Mouse (Mus musculus) cerebellum, adult 8-10 months (tissue): ENCODE data around the gene Olfr787.

ENCODE experiments used
- DNase-seq: peaks from one replicate; pipeline ENCODE4 v3.0.0; 2022

The Olfr787 gene

GRCm38 (mm10) chr10:129461562-129461961, at the start of gene Olfr787:
Olfr787 (plus strand) TSS chr10:129461862.
- DNase-seq, result no peak

- no peak for DNase-seq
Measured at GRCm38 (mm10) chr10:129427006-129427405, 34.7 kb upstream of the Olfr787 start, which contains the start of gene Olfr786. Olfr786 (plus strand) TSS chr10:129427306.

GRCm38 (mm10) chr10:129470698-129471097, 9.0 kb downstream of the Olfr787 start, which contains the start of gene Olfr788:
Olfr788 (plus strand) TSS chr10:129470998.
- no peak for DNase-seq

GRCm38 (mm10) chr10:129473256-129473655, 11.6 kb downstream of the Olfr787 start:
- no peak for DNase-seq

GRCm38 (mm10) chr10:129473723-129474122, 12.1 kb downstream of the Olfr787 start:
- DNase-seq, result no peak

GRCm38 (mm10) chr10:129484452-129484851, 22.8 kb downstream of the Olfr787 start, which contains the start of gene Olfr789:
Olfr789 (plus strand) TSS chr10:129484752.
- DNase-seq, result no peak

GRCm38 (mm10) chr10:129490101-129490500, 28.4 kb downstream of the Olfr787 start:
- no peak for DNase-seq

- DNase-seq, result no peak
Measured at GRCm38 (mm10) chr10:129498192-129498591, 36.5 kb downstream of the Olfr787 start, which contains the start of gene Olfr790. Olfr790 (plus strand) TSS chr10:129498492.
